Mouse (Mus musculus) limb, embryonic 13.5 days (tissue): ENCODE measurements at regions not wholly inside any gene's neighbourhood (a gene's known extent, or its start where the extent isn't known, plus 50 kb on each side); places are given as distances from the start of the nearest gene placed in this dataset.

Experiments
- ATAC-seq: fragments of 200-750 bp; cut with Nextera tagmentation; 2 replicates; pipeline ENCODE4 v1.8.0; 2017; ENCODE audit warnings: low read depth, moderate number of reproducible peaks, moderate TSS enrichment; ENCODE audit not compliant: low FRiP score
- H3K27ac ChIP-seq: fragments of 300-500 bp; sonication (generic); 2 replicates; pipeline ENCODE4 v1.5.1; 2015; ENCODE audit warnings: inconsistent platforms, mild to moderate bottlenecking, moderate library complexity
- H3K27me3 ChIP-seq: fragments of 300-500 bp; sonication (generic); 2 replicates; pipeline ENCODE4 v1.6.1; 2015; ENCODE audit warnings: mild to moderate bottlenecking, inconsistent platforms
- H3K36me3 ChIP-seq: fragments of 300-500 bp; sonication (generic); 2 replicates; pipeline ENCODE4 v1.6.1; 2015; ENCODE audit warnings: inconsistent platforms, mild to moderate bottlenecking, moderate library complexity
- H3K4me1 ChIP-seq: fragments of 300-500 bp; sonication (generic); 2 replicates; pipeline ENCODE4 v1.6.1; 2015; ENCODE audit warnings: inconsistent platforms
- H3K4me2 ChIP-seq: fragments of 300-500 bp; sonication (generic); replicated peaks from 2 replicates; pipeline ENCODE4 v1.6.1; 2015; ENCODE audit warnings: inconsistent platforms, mild to moderate bottlenecking, moderate library complexity
- H3K4me3 ChIP-seq: fragments of 300-500 bp; sonication (generic); 2 replicates; pipeline ENCODE4 v1.5.1; 2015; ENCODE audit warnings: moderate library complexity, mild to moderate bottlenecking, inconsistent platforms
- H3K9ac ChIP-seq: fragments of 300-500 bp; sonication (generic); 2 replicates; pipeline ENCODE4 v1.6.1; 2015; ENCODE audit warnings: mild to moderate bottlenecking, inconsistent platforms
- H3K9me3 ChIP-seq: fragments of 300-500 bp; sonication (generic); 2 replicates; pipeline ENCODE4 v1.6.1; 2016; ENCODE audit warnings: inconsistent platforms
- WGBS: fragments of 180-500 bp; shearing (Covaris S2); methylation state at CpG from one replicate; pipeline ENCODE4 v1.1.7; 2015; 5-methylcytosine and 5-hydroxymethylcytosine counted together

GRCm38 (mm10) chr14:67135221-67136140 lies 1126.5 kb upstream of the Gulo start:
- H3K9me3 ChIP-seq = no peaks in the 10 kb centered on the region
- ATAC-seq = peak; percentile 96
- WGBS = 29% methylated on average over 18 of the region's 18 CpGs

DNA sequence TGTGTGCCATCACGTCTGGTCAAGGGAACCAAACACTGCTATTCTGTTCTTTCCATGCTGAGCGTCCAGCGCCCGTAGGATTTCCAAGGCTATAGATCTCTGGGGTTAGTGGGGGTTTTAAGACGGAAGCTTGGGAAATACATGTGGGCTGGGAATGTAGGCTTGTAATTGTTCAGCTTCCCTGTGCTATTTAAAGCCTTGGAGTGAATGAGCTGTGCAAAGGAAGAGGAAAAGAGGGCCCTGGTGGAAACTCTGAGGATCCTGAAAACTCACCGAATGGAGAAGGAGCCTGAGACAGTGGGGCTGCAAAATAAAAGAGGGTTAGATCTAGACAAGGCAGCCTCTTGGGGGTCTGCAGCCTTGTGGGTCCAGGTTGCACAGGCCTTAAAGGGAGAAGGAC lies 1124.2 kb upstream of the Gulo start:
- Histone ChIP-seq H3K27ac (peak overlapping the region; percentile 76), H3K9ac (no peak overlapping the region), H3K9me3 (no peaks in the 10 kb centered on the region), H3K36me3 (no peaks in the 10 kb centered on the region), H3K27me3 (no peaks in the 10 kb centered on the region), H3K4me1 (peaks cover 39% of the 10 kb centered on the region), H3K4me3 (no peak overlapping the region), H3K4me2 (no peak overlapping the region)
- 51% methylated on average over 6 of the region's 6 CpGs for WGBS
- ATAC-seq = no peak

More at GRCm38 (mm10) chr14:67135221-67136140, 1126.5 kb upstream of the Gulo start:
- peaks cover 42% of the 10 kb centered on the region for H3K4me1 ChIP-seq
- peak overlapping the region; percentile 48 for H3K4me2 ChIP-seq
- no peaks in the 10 kb centered on the region for H3K36me3 ChIP-seq
- H3K4me3 ChIP-seq = no peak overlapping the region
- H3K9ac ChIP-seq = no peak overlapping the region
- peak overlapping the region; percentile 85 for H3K27ac ChIP-seq
- H3K27me3 ChIP-seq = no peaks in the 10 kb centered on the region

GRCm38 (mm10) chr14:67127118-67127517 lies 1118.1 kb upstream of the Gulo start:
- Histone ChIP-seq H3K27me3 (no peaks in the 10 kb centered on the region), H3K9me3 (no peaks in the 10 kb centered on the region), H3K4me1 (no peaks in the 10 kb centered on the region), H3K27ac (no peak overlapping the region), H3K4me3 (no peak overlapping the region), H3K36me3 (no peaks in the 10 kb centered on the region), H3K4me2 (no peak overlapping the region), H3K9ac (no peak overlapping the region)
- WGBS = 76% methylated on average over 7 of the region's 7 CpGs
- ATAC-seq = no peak

DNA sequence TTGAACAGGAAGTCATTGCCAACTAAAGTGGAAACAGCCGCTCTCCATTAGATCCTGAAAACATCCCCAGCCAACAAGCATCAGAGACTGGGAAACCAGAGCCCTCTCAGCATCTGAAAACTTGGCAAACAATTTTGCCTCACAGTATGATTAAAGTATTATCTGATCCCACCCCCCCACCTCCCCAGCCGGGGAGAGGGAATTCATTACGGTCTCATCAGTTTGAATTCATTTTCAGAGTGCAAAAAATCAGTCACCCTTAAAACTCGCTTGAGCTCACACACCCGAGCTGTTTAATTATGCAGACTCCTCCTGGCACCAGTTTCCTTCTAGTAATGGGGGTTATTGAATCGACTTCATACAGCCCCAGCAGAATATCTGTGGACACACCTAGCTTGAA lies 1117.2 kb upstream of the Gulo start:
- WGBS = 33% methylated on average over 6 of the region's 6 CpGs

DNA sequence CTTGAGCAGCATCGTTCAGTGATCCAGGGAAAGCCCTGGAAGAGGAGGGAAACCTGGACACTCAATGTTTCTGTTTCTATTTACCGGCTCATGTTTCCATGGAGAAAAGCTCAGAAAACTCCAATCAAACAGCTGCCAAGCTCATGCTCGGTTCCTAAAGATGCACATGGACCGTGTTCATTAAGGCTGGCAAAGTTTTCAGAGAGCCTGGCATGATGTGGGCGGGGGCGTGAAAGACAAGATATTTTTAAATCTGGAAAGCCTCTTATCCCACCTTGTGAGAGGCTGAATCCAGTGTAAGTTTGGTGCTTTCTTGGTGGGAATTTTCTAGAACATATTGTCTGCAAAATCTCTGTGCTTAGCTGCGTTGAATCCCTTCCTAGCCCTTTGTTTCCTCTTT lies 1114.3 kb upstream of the Gulo start:
- no peak for ATAC-seq
- Histone ChIP-seq H3K4me2 (no peak overlapping the region), H3K4me3 (no peak overlapping the region), H3K9me3 (no peaks in the 10 kb centered on the region), H3K9ac (no peak overlapping the region), H3K27me3 (no peaks in the 10 kb centered on the region), H3K27ac (no peak overlapping the region), H3K36me3 (no peaks in the 10 kb centered on the region), H3K4me1 (no peaks in the 10 kb centered on the region)
- 76% methylated on average over 7 of the region's 7 CpGs for WGBS

More for the DNA sequence above, 1117.2 kb upstream of the Gulo start:
- Histone ChIP-seq H3K4me3 (no peak overlapping the region), H3K9me3 (no peaks in the 10 kb centered on the region), H3K4me2 (no peak overlapping the region), H3K4me1 (no peaks in the 10 kb centered on the region), H3K36me3 (no peaks in the 10 kb centered on the region), H3K9ac (no peak overlapping the region), H3K27me3 (no peaks in the 10 kb centered on the region), H3K27ac (no peak overlapping the region)
- no peak for ATAC-seq
